Mouse (Mus musculus) right cerebral cortex, adult 2 months (tissue): ENCODE data around the gene Dhdh.
"Not testable (repeated sequence)": the region's sequence is repeated elsewhere in the genome, so short reads cannot be mapped to it uniquely, and the experiment has no call there.

Experiments used
- DNase-seq, 2 experiments: peaks; one replicate each; pipeline ENCODE4 v3.0.0; 2021 to 2022; ENCODE audit warnings: low spot score in 2 of 2

Gene Dhdh

DNA sequence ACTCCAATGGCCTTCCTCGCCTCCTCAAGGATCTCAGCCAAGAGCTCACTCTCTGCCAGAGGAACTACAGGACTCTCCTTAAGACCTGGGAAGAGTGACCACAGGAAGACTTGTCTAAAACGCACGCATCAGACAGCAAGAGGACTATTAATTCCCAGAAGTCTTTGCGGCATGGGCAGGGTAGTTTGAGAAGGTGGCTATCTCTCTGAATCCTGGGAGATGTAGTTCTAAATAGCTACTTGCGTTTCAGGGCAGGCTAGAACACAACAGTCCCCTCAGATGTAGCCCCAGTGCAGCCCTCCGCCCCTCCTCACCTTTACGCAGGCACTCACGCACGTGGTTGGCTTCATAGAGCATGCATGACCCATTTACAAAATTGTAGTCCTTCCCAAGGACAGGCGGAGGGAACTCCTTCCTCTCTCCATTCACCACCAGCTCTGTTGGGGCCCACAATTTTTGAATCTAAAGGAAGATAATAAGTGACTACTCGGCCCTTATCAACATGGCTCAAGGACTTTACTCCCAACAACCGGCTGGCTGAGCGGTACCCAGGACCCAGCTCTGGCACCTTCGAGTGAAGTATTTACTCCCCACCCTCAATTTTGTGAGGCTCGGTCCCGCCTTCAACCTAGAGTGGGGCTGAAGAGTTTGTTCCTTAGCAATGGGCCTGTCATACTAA, 13.2 kb downstream of the Dhdh start:
- DNase-seq, result peak in 1 of 2 experiments; percentile 39

DNA sequence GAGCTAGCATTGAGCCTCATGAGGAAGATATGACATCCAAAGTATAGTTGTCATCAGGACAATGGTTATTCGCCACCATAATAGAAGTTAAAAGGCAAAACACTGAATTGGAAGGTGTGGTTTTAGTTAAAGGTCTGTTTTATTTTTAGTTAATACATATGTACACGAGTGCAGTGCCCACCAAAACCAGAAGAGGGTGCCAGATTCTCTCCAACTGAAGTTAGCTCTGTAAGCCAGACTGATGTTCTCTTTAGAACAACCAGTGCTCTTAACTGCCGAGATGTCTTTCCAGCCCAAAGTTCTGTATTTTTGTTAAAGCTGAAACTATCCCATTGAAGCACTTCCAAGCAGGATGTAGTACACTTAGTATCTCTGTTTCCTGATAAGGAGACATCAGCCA, 17.7 kb downstream of the Dhdh start:
- DNase-seq, result peak; percentile 82 to 90

DNA sequence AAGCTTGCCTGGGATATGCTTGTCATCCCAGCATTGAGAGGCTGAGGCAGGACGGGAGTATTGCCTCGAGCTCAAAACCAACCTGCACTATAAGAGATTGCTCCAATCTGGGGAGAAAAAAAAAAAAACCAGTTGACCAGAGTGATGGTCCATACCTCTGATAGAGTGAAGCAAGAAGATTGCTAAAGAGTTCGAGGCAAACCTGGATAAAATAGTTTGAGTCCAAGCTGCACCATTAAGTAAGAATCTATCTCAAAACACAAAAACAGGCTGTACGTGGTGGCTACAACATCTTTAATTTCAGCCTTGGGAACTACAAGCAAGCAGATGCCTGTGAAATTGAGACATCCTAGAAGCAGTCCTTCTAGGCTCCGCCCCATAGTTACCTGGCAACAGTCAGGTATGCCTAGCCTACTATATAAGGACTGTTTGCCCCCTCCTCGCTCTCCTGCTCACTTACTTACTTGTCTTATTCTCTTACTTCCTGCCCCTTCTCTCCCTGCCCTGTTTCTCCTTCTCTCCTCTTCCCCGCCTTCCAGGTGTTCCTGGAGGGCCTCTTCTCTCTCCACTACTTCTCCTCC, 21.4 kb downstream of the Dhdh start:
- DNase-seq, result no peak

DNA sequence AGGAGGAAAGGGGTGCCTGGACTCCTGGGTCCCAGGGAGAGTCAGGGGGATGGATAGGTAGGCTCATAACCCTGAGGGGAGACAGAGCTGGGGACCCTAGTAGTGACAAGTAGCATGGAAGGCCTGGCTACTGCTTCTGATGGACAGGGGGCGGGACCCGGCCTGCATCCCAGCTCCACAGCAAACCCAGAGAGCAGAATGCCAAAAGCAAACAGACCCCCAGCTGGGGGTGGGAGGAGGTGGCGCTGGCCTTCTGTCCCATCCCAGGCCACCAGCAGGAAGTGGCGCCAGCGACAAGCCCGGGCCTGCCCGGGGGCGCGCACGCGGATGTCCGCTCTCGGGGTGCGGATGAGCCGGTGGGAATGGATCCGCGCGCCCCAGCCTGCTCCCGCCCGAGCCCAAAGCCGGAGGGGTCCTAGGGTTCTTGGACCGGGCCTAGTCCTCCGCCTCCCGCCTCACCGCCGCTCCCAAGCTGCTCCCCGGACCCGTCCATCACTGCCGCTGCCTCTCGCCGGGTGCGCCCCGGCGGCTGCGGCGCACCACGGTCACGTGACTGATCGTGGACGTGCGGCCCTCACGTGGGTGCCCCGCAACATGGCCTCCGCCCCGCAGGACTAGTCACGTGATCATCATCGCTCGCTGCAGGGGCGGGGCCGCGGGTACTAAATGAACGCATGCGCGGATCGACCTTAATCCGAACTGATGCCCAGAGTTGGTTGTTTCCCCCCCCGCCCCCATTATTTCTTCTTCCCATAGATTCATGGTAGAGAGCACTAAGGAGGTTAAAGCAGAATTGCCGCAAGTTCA, 22.1 kb downstream of the Dhdh start, which contains the start of gene Bax:
Bax (minus strand) TSS at position 616 of the 807 bp plus-strand sequence.
- peak; percentile 95 to 97 for DNase-seq

DNA sequence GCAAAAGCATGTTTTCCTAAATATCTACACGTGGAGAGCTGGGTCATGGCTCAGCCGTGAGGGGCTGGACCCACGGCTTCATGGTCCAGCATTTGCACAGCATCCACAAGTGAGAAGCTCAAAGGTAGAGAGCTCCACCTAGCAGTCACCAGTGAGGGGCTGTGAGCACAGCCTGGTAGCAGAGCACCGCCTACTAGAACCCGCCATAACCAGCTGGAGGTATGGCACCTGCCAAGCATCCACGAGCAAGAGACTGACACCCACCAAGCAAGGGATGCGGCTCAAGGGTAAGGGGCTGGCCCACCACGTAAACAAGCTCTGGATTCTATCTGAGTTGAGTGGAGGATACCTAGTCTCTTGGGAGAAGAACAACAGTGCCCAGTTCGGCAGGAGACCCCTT, 23.1 kb downstream of the Dhdh start:
- DNase-seq, result no peak

DNA sequence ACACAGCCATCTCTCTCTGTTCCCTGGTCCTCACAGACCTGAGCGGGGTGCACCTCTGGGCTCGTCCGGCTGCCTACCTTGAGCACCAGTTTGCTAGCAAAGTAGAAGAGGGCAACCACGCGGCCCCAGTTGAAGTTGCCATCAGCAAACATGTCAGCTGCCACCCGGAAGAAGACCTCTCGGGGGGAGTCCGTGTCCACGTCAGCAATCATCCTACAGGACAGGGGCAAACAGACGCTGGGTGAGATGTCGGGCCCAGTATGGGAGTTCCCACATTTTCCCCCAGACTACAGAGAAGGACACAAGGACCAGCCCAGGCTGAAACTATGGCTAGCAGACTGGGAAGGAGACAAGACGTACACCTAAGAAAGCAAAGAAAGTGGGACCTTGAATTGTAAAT, 23.5 kb downstream of the Dhdh start:
- DNase-seq, result no peak

DNA sequence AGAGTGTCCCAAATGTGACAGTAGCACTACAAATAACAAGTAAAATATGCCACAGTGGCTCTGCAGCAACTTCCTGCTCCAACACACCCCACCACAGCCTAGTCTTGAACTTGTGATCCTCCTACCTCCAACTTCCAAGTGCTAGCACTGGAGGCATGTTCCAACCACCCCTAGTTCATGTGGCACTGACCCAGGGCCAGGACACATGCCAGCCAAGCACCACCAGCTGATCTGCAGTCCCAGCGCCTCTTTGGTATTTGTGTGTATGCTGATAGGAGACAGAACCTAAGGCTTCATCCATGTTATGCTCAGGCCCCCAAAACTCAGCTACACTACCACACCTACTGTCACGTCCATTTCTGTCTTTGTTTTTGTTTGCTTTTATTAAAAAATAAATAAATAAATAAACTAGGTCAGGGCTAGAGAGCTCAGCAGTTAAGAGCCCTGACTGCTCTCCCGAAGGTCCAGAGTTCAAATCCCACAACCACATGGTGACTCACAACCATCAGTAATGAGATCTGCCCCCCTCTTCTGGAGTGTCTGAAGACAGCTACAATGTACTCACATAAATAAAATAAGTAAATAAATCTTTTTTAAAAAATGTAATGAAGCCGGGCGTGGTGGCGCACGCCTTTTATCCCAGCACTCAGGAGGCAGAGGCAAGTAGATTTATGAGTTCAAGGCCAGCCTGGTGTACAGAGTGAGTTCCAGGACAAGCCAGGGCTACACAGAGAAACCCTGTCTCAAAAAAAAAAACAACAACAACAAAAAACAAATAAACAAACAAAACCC, 24.4 kb downstream of the Dhdh start:
- no peak for DNase-seq

DNA sequence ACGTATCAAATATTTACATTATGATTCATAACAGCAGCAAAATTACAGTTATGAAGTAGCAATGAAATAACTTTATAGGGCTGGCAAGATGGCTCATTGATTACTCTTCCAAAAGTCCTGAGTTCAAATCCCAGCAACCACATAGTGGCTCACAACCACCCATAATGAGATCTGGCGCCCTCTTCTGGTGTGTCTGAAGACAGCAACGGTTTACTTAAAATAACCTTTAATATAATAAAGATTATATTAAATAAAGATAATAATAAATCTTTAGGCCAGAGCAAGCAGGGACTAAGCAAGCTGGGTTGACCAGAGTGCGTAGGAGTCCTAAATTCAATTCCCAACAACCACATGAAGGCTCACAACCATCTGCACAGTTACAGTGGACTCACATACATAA, 25.7 kb downstream of the Dhdh start:
- DNase-seq, result not testable (repeated sequence)

DNA sequence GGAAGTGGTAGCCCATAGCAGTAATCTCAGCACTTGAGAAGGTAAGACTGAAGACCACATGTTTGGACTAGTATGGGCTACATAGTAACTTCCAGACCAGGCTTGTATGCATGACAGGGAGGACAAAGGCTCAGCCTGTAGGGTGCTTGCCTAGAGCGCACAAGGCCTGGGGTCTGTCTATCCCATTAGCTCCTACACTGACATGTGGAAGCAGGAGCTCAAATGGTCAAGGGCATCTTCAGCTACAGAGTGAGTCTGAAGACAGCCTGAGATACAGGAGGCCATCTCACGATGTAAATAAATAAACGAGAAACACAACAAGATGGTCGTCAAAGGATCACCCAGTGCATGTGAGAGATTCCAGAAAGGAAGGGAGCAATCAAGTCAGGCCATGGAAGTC, 26.3 kb downstream of the Dhdh start:
- DNase-seq, result no peak

DNA sequence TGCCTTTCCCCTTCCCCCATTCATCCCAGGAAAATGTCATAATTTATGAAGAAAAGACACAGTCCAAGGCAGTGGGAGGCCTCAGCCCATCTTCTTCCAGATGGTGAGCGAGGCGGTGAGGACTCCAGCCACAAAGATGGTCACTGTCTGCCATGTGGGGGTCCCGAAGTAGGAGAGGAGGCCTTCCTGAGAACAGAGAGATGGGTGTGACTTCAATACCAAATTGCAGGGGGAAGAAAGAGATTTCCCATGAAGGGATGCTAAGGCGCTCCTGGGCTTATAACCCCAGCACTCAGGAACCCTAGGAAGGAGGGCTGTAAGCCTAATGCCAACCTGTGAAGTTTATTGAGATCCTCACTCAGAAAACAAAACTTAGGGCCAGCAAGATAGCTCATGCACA, 26.8 kb downstream of the Dhdh start:
- DNase-seq, result no peak

DNA sequence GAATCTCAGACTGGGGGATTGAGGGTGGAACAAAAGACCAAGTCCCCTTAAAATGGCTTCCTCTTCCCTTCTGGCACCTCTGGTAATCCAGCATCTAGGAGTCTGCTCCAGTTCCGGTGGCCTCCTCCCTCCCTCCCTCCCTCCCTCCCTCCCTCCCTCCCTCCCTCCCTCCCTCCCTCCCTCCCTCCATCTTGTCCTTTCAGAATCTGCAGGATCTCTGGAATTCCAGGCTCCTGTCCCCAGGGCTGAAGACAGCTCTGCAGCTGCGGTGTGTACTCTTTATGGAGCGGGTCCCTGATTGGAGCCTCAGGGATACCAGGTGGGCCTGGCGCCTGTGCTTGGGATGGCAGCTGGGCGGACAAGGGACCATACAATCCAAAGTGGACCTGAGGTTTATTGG, 27.3 kb downstream of the Dhdh start:
- DNase-seq, result no peak

DNA sequence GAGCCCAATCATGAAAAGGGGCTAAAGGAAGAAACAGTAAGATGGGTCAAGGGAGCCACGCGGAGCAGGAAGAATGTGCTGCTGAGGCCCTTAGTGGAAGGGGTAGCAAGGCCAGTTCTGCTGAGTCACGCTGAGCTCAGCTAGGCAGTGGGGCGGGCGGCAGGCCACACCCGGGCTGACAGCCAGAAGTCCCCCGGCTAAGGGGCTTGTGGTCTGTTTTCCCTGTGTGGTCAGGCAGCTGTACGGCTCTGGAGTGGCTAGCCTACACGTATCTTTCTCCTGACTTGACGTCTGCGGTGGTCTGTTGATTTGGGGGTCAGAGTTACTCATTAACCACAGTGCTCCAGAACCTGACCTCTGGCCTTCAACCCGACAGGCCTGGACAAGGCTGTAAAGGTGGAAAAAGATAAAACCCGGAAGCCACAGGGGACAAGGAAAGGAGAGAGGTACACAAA, 27.7 kb downstream of the Dhdh start:
- DNase-seq, result no peak

DNA sequence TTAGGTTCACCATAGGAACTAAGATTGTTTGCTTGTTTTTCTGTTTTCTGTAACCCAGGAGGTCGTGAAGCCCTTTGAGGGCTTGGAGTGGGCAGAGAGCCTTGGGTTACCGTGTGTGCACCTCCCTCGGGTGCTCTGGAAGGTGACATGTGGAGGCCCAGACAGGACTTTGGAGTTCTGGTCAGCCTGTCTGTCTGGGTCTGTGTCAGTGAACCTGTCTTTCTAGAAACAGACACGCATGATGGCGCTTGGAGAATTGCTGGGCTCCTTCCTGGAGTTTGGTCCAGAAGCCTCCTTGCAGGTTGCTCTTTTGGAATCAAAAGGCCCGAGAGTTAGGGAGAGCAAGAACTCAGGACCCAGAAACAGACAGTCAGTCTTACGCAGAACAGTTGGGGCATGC, 28.2 kb downstream of the Dhdh start:
- no peak for DNase-seq

DNA sequence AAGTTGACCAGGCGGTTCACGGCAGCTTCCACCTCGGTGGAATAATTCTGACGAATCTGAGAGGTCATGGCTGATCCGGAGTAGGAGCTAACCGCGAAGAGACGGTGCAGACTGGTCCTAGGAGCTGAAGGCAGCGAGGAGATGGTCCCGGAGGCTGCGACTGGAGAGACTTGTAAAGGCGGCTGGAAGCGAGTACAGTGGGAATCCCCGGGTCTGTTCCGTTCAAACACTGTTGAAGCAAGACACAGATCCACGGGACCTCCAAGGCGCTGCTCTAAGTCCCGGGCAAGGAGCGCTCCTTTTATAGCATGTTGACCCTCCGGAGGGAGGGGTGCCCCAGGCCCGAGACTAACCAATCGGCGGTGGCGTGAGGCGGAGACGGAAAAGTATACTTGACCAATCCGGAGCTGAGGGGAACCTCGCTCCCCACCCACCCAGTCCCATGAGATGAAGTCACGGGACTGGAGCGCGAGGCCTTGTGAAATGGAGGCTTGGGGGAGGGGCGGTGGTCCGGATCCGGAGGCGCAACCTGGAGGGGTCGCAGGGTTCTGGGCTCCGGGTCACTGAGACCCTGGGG, 29.0 kb downstream of the Dhdh start, which contains the start of gene Ftl1:
Ftl1 (minus strand) TSS at position 321 of the 577 bp plus-strand sequence.
- DNase-seq, result peak; percentile 96

DNA sequence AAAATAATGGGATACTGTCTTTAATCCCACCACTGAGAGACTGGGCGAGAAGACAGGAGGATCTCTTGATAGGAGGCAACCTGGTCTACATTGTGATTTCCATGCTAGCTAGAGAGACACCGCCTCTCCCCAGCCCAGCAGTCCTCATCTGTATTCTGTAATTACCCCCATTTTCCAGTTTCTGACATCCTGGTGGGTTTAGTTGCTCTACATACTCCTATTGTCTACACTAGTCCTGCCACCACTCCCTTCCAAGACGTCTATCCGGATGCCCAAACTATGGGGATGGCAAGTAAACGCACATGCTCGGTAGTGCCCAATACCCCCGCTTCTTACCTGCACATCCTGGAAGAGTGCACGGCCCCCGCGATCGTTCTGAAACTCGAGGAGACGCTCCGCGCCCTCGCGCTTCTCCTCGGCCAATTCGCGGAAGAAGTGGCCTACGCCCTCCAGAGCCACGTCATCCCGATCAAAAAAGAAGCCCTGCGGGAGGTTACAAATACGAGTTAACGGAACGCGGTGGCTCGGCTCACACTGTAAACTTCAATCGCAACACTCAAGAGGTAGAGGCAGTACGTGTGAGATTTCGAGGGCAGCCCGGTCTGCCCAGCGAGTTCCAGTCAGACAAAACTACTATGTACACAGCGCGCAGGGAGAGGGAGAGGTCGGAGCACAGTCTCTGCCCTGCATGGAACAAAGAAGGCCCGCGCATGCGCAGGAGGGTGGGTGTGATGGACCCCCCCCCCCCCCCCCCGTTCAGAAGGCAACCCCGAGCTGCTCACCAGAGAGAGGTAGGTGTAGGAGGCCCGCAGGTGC, 29.6 kb downstream of the Dhdh start:
- DNase-seq, result peak; percentile 66 to 75

DNA sequence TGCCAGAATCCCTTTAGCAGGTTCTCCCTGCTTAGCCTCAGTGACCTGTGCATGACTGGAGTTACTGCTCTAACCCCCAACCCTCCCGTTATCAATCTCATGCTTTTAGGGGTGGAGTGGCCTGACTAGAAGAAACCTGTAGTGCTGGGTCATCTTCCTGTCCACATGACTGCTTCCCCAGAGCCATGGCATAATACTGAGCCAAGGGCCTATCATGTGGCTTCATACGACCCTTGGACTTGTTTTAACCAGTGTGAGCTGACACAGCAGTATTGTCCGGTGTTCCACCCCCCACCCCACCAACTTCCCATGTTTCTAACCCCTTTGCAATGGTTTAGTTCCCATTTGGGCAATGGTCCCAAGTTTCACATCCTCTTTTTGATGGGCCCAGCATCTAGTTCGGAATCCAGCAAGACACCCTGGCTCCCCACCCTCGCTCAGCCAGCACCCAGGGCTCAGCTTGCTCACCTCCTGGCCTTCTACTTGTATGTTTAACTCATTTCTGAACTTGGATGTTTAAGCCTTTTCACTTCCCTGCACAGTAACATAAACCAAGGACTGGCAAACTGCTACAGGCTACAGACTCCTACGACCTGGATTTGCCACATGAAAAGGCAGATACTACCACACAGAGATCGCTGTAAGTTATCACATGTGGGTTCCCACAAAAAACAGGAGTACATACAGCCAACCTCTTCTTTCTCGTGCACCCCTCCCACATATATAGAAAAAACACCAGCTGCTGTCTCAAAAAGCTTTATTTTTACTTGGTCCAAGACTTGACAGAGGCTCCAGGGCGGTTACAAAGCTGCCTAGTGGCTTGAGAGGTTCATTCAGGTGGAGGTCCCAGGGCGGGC, 31.2 kb downstream of the Dhdh start:
- no peak for DNase-seq

DNA sequence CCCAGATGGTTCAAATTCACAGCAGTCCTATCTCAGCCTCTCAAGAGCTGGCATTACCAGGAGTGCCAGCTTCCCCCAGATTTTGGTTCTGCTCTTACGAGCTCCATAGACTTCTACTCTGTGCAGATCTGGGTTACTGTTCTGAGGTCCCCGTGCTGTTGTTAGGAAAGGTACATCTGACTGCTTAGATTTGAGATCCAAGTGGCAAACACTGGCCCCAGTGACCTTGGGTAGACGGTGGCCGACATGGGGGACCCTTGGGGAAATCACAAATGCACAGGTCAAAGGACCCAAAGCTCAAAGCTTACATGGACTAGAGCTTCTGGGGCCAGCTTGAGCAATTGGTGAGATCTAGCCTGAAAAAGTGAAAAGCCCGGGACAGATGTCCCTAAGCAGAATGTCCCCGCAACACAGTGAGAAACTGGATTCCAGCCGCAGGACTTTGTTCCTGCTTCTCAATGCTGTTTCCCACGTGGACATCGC, 31.8 kb downstream of the Dhdh start:
- DNase-seq, result no peak

DNA sequence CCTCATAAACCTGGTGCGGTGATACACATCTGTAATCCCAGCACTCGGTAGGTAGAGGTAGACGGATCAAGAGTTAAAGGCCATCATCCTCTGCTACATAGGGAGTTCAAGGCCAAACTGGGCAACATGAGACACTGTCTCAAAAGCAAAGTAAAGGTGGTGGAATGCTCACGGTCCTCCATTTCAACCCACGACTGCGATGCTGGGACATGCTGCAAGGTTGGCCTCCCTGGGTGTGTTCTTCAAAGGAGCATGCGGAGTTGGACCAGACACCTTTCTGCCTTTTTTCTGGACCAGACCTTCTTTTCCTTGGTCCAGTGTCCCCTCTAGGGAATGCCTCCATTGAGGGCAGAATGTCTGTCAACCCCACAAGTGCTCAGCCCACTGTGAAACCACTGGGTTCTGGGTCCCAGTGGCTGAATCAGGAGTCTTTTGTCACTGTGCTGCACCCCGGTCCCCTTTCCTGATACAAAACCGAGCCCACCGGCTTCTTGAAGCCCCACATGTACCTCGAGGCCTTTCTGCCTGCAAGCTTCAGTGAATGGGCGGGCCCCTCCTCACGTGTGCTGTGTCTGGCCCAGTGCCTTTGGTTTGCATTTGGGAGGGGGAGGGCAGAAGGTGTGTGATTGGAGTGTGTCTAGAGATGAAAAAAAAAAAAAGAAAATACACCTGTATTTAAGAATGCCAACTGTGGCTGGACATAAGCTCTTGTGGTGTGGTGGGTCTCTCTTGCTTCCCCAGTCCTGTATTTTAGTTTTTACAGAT, 32.5 kb downstream of the Dhdh start:
- DNase-seq, result no peak

DNA sequence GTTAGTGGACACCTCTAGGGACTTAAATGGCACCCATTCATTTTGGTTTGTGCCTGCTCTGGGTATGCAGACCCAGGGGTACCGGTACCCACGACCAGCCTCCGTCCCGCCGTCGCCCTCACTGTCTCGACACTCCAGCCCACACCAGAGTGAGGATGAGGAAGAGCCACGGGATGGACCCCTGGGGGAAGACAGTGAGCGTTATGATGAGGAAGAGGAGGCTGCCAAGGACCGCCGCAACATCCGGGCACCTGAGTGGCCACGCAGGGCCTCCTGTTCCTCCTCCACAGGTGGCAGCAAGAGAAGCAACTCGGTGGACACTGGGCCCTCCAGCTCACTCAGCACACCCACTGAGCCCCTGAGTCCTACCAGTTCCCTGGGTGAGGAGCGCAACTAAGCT, 33.6 kb downstream of the Dhdh start:
- DNase-seq, result no peak
